Mouse (Mus musculus) cerebellum, adult 2 months (tissue): ENCODE data around the gene Dppa3.

Source experiments
- CTCF ChIP-seq: fragments of 200-500 bp; IDR thresholded peaks from 2 replicates; pipeline ENCODE4 v1.5.1; 2011; ENCODE audit warnings: low read depth, mild to moderate bottlenecking, control low read depth, low read length, moderate library complexity, borderline replicate concordance; ENCODE audit not compliant: insufficient read depth
- POLR2A ChIP-seq: fragments of 200-500 bp; IDR thresholded peaks from 2 replicates; pipeline ENCODE4 v1.6.1; 2011; ENCODE audit warnings: low read length, control low read depth, borderline replicate concordance; ENCODE audit not compliant: insufficient read depth

GRCm38 (mm10) chr6:122654301-122654700 is 28.1 kb downstream of the Dppa3 start:
- TF ChIP-seq POLR2A, result no peak
- TF ChIP-seq CTCF, result no peak
